Mouse (Mus musculus) midbrain, embryonic 16.5 days (tissue): ENCODE measurements around the gene Kctd7. TPM values are rescaled to one million over a fixed set of nuclear protein-coding genes. Genes with fewer than 3 reads are reported as not detected.
A peak's percentile ranks its signal among the peaks of the same experiment; 100 is the strongest.

ENCODE experiments used
- ATAC-seq: fragments of 200-750 bp; cut with Nextera tagmentation; 2 replicates; pipeline ENCODE4 v1.8.0; 2017; ENCODE audit warnings: moderate TSS enrichment
- H3K27ac ChIP-seq: fragments of 300-500 bp; sonication (generic); 2 replicates; pipeline ENCODE4 v1.5.1; 2014; ENCODE audit warnings: mild to moderate bottlenecking, low read length, mixed read lengths
- H3K27me3 ChIP-seq: fragments of 300-500 bp; sonication (generic); 2 replicates; pipeline ENCODE4 v1.6.1; 2014; ENCODE audit warnings: low read depth, low read length, mixed read lengths; ENCODE audit not compliant: control insufficient read depth, insufficient read depth
- H3K36me3 ChIP-seq: fragments of 300-500 bp; sonication (generic); 2 replicates; pipeline ENCODE4 v1.6.1; 2014; ENCODE audit warnings: mild to moderate bottlenecking, low read length, moderate library complexity, mixed read lengths; ENCODE audit not compliant: control insufficient read depth, insufficient read depth
- H3K4me1 ChIP-seq: fragments of 300-500 bp; sonication (generic); 2 replicates; pipeline ENCODE4 v1.6.1; 2014; ENCODE audit warnings: mild to moderate bottlenecking, low read length, mixed read lengths; ENCODE audit not compliant: control insufficient read depth, insufficient read depth
- H3K4me2 ChIP-seq: fragments of 300-500 bp; sonication (generic); 2 replicates; pipeline ENCODE4 v1.6.1; 2014; ENCODE audit warnings: mild to moderate bottlenecking, low read length, mixed read lengths
- H3K4me3 ChIP-seq: fragments of 300-500 bp; sonication (generic); 2 replicates; pipeline ENCODE4 v1.5.1; 2014; ENCODE audit warnings: low read depth, mild to moderate bottlenecking, low read length, moderate library complexity, mixed read lengths
- H3K9ac ChIP-seq: fragments of 300-500 bp; sonication (generic); 2 replicates; pipeline ENCODE4 v1.6.1; 2014; ENCODE audit warnings: low read depth, low read length, mixed read lengths
- H3K9me3 ChIP-seq: fragments of 300-500 bp; sonication (generic); replicated peaks from 2 replicates; pipeline ENCODE4 v1.6.1; 2014; ENCODE audit warnings: mild to moderate bottlenecking, low read length, mixed read lengths; ENCODE audit not compliant: control insufficient read depth, poor library complexity, severe bottlenecking
- WGBS: fragments of 180-500 bp; shearing (Covaris S2); extraction: QIAGEN DNeasy Blood & Tissue Kit; methylation state at CpG from one replicate; pipeline ENCODE4 v1.1.7; 2014; 5-methylcytosine and 5-hydroxymethylcytosine counted together
- polyA plus RNA-seq: library from polyadenylated mRNA; unstranded; fragments of >200 nt; fragmentation: Nextera tagmentation; extraction: Ambion mirVana; gene quantifications from 2 replicates; pipeline ENCODE4 v1.2.1, GENCODE M21; 2015

Gene Kctd7
- 20.2 and 21.4 TPM in 2 replicates for polyA plus RNA-seq

DNA sequence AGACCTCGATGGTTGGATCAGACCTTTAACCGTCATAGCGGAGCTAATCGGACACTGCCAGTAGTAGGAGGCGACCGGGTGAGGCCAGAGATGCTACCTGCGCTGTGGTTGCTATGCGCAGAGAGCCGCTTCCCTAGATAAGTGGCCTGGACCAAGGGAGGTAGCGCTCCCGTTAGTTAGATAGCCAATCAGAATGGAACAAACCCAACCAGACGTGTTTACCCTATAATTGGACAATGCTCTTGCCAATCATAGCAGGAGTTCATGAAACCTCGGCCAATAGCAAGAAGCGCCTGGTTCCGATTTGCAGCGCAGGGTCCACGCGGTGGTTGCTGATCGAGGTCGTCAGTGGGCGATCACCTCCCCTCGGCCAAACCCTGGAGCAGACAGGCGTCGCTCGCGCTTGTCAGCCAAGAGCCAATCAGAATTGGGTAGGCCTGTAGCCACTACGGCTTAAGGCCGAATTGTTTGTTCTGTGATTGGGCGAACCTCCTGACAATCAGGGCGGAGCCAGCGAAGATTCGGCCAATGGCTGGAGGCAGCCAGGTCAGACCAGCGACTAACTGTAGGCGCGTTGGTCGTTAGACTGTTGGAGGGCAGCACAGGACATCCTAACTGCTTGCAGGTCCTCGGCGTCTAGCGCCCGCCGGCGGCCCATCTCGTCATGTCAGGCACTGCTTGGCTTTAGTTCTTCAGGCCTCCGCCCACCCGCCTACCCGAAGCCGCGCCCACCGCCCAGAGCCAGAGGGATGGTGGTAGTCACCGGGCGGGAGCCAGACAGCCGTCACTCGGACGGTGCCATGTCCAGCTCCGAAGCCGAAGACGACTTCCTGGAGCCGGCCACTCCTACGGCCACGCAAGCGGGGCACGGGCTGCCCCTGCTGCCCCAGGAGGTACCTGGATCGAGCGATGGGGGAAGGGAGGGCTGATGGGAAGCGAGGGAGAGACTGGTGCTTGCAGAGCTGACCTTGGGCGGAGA lies at the start of gene Kctd7:
Gene Kctd7 (plus strand): TSS at position 528 of the 979 bp plus-strand sequence.
- peak; percentile 97 for ATAC-seq
- peak within 1 kb of the TSS; percentile 81 for H3K4me2 ChIP-seq
- no peaks in the 10 kb centered on the region for H3K9me3 ChIP-seq
- H3K4me3 ChIP-seq = peak within 1 kb of the TSS; percentile 80
- H3K9ac ChIP-seq = peak within 1 kb of the TSS; percentile 89
- 1% methylated on average over 65 of the region's 66 CpGs for WGBS
- H3K36me3 ChIP-seq = peaks cover 8% of the 10 kb centered on the region; the same call in 1 of the 2 replicates
- H3K27ac ChIP-seq = peak within 1 kb of the TSS; percentile 96
- H3K4me1 ChIP-seq = peaks cover 24% of the 10 kb centered on the region
- H3K27me3 ChIP-seq = no peaks in the 10 kb centered on the region

DNA sequence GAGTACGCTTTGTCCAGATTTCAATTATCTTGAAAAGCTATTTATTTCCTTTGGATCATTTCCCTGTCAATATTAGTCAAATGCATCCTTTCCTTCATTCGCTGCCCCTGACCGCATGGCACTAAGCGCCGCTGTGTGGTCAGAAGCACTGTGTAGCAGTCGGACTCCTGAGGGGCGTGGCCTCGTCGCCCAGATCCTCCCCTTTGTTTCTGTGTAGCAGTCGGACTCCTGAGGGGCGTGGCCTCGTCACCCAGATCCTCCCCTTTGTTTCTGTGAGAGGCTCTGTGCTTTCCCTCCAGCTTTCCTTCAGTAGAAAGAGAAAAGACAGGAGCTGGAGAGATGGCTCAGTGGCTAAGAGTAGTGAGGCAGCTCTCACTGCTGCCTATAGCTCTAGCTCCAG lies 47.9 kb upstream of the Kctd7 start:
- Histone ChIP-seq H3K9ac (no peak overlapping the region), H3K27ac (no peak overlapping the region), H3K27me3 (no peaks in the 10 kb centered on the region), H3K36me3 (peaks cover 3% of the 10 kb centered on the region), H3K4me3 (no peak overlapping the region), H3K4me1 (no peaks in the 10 kb centered on the region), H3K9me3 (no peaks in the 10 kb centered on the region), H3K4me2 (no peak overlapping the region)
- no peak for ATAC-seq
- 47% methylated on average over 12 of the region's 12 CpGs for WGBS

DNA sequence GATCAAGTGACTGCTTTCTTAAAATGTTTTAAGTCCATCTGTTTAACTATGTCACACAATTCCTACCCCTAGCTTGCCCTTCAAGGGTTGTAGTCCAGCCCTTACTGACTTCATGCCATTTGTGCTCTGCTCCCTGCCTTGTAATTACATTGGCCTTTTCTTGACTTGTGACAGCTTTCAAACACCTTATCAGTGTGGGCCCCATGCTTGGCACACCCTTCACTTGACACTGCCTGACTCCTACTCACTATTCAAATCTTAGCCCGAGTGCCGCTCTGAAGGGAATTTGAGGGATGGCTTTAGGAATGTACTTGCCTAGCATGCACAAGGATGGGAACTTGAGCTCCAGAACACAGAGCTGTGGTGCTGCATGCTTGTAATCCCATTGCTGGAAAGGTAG lies 46.8 kb upstream of the Kctd7 start:
- no peaks in the 10 kb centered on the region for H3K4me1 ChIP-seq
- no peaks in the 10 kb centered on the region for H3K9me3 ChIP-seq
- no peak overlapping the region for H3K4me2 ChIP-seq
- ATAC-seq = no peak
- no peak overlapping the region for H3K27ac ChIP-seq
- no peak overlapping the region for H3K4me3 ChIP-seq
- H3K36me3 ChIP-seq = peaks cover 11% of the 10 kb centered on the region
- H3K27me3 ChIP-seq = no peaks in the 10 kb centered on the region
- no peak overlapping the region for H3K9ac ChIP-seq
- WGBS = 91% methylated on average over 2 of the region's 2 CpGs

DNA sequence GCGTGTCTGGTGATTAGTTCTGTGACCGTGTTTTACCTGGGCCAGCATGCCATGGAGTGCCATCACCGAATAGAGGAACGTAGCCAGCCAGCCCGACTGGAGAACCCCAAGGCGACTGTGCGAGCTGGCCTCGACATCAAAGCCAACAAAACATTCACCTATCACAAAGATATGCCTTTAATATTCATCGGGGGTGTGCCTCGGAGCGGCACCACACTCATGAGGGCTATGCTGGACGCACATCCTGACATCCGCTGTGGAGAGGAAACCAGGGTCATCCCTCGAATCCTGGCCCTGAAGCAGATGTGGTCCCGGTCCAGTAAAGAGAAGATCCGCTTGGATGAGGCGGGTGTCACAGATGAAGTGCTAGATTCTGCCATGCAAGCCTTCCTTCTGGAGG lies 42.9 kb upstream of the Kctd7 start:
- Histone ChIP-seq H3K9me3 (no peaks in the 10 kb centered on the region), H3K27me3 (no peaks in the 10 kb centered on the region), H3K4me1 (no peaks in the 10 kb centered on the region), H3K9ac (no peak overlapping the region), H3K27ac (no peak overlapping the region), H3K4me3 (no peak overlapping the region), H3K36me3 (peaks cover 11% of the 10 kb centered on the region), H3K4me2 (no peak overlapping the region)
- WGBS = 97% methylated on average over 17 of the region's 17 CpGs
- ATAC-seq = no peak

DNA sequence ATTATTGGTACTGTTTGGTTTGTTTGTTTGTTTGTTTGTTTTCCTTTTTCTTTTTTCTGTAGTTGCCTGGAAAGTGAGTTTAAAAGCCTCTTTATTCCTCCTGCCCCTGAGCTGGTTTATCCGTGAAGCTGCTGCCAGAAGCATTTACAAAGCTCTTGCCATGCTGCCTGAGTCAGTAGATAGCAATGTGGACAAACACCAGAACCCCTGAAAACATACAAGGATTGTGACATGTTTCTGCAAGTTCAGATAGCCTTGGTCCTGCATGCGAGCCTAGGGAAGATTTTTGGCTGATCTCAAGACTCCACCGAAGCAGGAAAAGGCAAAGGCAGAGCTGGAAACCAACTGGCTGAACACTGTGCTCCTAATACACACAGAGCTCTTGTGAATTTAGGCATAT lies 35.3 kb upstream of the Kctd7 start:
- Histone ChIP-seq H3K4me3 (no peak overlapping the region), H3K4me2 (no peak overlapping the region), H3K27ac (no peak overlapping the region), H3K27me3 (no peaks in the 10 kb centered on the region), H3K4me1 (no peaks in the 10 kb centered on the region), H3K9me3 (no peaks in the 10 kb centered on the region), H3K36me3 (no peaks in the 10 kb centered on the region), H3K9ac (no peak overlapping the region)
- 94% methylated on average over 3 of the region's 3 CpGs for WGBS
- no peak for ATAC-seq

DNA sequence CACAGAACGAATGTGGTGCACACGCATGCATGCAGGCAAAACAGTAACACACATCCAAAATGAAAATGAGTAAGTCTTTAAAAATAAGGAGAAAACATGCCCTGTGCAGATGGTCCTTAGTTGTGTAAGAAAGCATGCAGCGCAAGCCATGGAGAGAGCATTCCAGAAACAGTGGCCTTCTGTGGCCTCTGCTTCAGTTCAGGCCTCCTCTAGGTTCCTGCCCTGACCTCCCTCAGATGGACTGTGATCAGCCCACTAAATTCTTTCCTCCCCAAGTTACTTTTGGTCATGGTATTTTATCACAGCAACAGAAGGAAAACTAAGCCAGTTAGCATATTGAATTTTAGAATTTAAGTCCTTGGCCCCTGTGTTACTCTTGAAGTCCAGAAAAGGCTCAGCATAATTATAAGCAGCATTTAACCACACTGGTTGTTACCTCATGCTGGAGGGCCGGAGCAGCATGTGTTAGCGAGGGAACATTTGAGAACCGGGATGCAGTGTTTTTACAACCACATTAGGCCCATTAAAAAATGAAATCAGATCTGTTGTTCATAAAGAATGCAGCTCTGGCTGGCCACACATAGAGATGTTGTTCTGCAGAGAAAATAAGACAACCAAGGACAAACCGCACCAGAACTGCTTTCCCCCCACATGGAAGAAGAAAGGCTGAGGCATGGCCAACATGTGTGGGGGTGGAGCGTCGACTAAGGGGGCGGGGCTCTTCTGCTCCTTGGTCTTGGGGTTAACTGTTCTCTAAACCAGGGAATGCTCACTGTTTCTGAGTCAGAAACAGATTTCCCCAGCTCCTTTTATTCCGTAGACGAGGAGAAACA lies 33.8 kb upstream of the Kctd7 start:
- no peak overlapping the region for H3K27ac ChIP-seq
- H3K9me3 ChIP-seq = no peaks in the 10 kb centered on the region
- no peak overlapping the region for H3K4me3 ChIP-seq
- no peak overlapping the region for H3K9ac ChIP-seq
- H3K27me3 ChIP-seq = no peaks in the 10 kb centered on the region
- 82% methylated on average over 12 of the region's 12 CpGs for WGBS
- no peaks in the 10 kb centered on the region for H3K36me3 ChIP-seq
- no peak overlapping the region for H3K4me2 ChIP-seq
- ATAC-seq = no peak
- no peaks in the 10 kb centered on the region for H3K4me1 ChIP-seq

DNA sequence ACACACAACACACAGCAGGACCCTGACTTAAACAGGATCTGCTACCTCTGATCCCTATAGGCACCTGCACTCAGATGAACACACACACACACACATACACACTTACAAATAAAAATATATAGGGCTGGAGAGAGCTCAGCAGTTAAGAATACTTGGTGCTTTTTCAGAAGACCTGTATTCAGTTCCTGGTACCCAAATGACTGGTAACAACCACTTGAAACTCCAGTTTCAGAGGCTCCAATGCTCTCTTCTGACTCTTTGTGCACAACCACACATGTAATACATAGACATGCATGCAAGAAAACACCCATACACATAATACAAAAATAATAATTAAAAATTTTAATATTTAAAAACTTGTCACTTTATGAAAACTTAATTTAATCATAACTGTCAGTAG lies 32.0 kb upstream of the Kctd7 start:
- Histone ChIP-seq H3K9me3 (no peaks in the 10 kb centered on the region), H3K4me1 (no peaks in the 10 kb centered on the region), H3K4me2 (no peak overlapping the region), H3K9ac (no peak overlapping the region), H3K27ac (no peak overlapping the region), H3K27me3 (no peaks in the 10 kb centered on the region), H3K4me3 (no peak overlapping the region), H3K36me3 (no peaks in the 10 kb centered on the region)
- ATAC-seq = no peak

DNA sequence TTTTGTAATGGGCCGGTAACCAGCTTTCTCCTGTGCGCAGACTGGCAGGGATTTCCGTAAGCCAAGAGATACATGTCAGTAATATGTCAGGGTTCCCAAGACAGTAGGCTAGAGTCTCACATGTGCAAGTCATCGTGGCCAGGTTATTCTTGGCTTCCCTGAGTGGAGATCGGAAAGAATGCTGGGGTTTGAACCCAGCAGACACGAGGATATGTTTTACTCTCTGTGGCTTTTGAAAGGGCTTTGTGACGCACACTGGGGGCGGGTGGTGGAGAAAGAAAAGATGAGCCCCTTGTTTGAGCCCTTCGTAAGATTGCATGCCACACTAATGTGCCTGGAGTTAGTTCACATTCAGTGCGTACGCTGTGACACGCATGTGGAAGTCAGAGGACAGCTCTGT lies 28.5 kb upstream of the Kctd7 start:
- H3K4me1 ChIP-seq = 0 out of 2 replicates have a peak, but pooled peaks cover 2% of the 10 kb centered on the region
- no peak for ATAC-seq
- no peaks in the 10 kb centered on the region for H3K36me3 ChIP-seq
- H3K4me3 ChIP-seq = no peak overlapping the region
- H3K27ac ChIP-seq = no peak overlapping the region
- 94% methylated on average over 12 of the region's 12 CpGs for WGBS
- H3K27me3 ChIP-seq = no peaks in the 10 kb centered on the region
- no peak overlapping the region for H3K9ac ChIP-seq
- H3K4me2 ChIP-seq = no peak overlapping the region
- H3K9me3 ChIP-seq = no peaks in the 10 kb centered on the region

DNA sequence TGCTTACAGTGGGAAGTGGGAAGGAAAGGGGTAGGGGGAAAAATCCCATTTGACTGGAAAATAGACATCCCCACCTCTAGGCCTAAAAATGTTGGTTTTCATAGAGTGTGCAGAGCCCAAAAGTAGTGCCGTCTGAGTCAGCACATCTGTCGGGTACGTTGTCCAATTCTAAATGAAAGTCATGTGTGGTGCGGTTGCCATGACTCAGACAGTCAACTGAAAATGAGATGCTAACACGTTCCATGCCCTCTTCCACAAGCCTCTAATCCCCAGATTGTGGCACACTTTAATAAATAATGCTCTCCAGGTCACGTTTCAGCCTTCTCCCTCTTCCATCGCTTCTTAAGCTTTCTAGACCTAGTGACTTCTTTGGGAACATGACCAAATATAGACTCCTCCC lies 27.8 kb upstream of the Kctd7 start:
- no peak overlapping the region for H3K4me2 ChIP-seq
- WGBS = 86% methylated on average over 7 of the region's 7 CpGs
- 0 out of 2 replicates have a peak, but pooled peaks cover 2% of the 10 kb centered on the region for H3K4me1 ChIP-seq
- no peaks in the 10 kb centered on the region for H3K36me3 ChIP-seq
- H3K4me3 ChIP-seq = no peak overlapping the region
- no peak for ATAC-seq
- no peaks in the 10 kb centered on the region for H3K9me3 ChIP-seq
- H3K27me3 ChIP-seq = no peaks in the 10 kb centered on the region
- H3K9ac ChIP-seq = no peak overlapping the region
- no peak overlapping the region for H3K27ac ChIP-seq
